Mouse (Mus musculus) E14TG2a.4 (cell line): Measurements from ENCODE around the gene Vps33b.
A peak's percentile ranks its signal among the peaks of the same experiment; 100 is the strongest.

ENCODE experiments used
- H3K27me3 ChIP-seq: 2 replicates; pipeline ENCODE4 v1.6.1; 2014; ENCODE audit warnings: low read length, control low read depth; ENCODE audit not compliant: insufficient read depth
- H3K36me3 ChIP-seq: 2 replicates; pipeline ENCODE4 v1.6.1; 2014; ENCODE audit warnings: low read length, control low read depth; ENCODE audit not compliant: insufficient read depth
- H3K4me1 ChIP-seq: replicated peaks from 2 replicates; pipeline ENCODE4 v1.6.1; 2014; ENCODE audit warnings: low read depth, low read length, control low read depth
- H3K4me3 ChIP-seq: replicated peaks from 2 replicates; pipeline ENCODE4 v1.5.1; 2014; ENCODE audit warnings: mild to moderate bottlenecking, low read length
- H3K9me3 ChIP-seq: 2 replicates; pipeline ENCODE4 v1.6.1; 2014; ENCODE audit warnings: low read length, control low read depth
- CTCF ChIP-seq: conservative IDR thresholded peaks from 2 replicates; pipeline ENCODE4 v1.5.1; 2014; ENCODE audit warnings: low read length
- NANOG ChIP-seq: IDR thresholded peaks from 2 replicates; pipeline ENCODE4 v1.6.1; 2014; ENCODE audit warnings: borderline replicate concordance, low read length, mixed read lengths
- POU5F1 ChIP-seq: IDR thresholded peaks from 2 replicates; pipeline ENCODE4 v1.6.1; 2014; ENCODE audit warnings: low read length, borderline replicate concordance

Vps33b gene

DNA sequence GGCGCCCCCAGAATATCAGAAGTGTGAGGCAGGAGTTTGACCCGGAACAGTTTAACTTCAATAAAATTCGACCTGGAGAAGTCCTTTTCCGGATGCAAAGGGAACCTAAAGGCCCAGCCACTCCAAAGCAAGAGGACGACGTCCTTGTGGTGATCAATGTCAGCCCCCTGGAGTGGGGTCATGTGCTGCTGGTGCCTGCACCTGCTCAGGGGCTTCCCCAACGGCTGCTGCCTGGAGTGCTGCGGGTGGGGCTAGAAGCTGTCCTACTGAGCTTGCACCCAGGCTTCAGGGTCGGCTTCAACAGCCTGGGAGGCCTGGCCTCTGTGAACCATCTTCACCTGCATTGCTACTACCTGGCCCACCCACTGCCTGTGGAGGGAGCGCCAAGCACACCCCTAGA, 30.9 kb upstream of the Vps33b start:
- TF ChIP-seq CTCF (no peak), POU5F1 (no peak), NANOG (no peak)
- peaks cover 59% of the 10 kb centered on the region for H3K36me3 ChIP-seq
- peaks cover 47% of the 10 kb centered on the region for H3K4me1 ChIP-seq
- no peaks in the 10 kb centered on the region for H3K27me3 ChIP-seq
- peak overlapping the region; percentile 65 for H3K4me3 ChIP-seq
- no peaks in the 10 kb centered on the region for H3K9me3 ChIP-seq

DNA sequence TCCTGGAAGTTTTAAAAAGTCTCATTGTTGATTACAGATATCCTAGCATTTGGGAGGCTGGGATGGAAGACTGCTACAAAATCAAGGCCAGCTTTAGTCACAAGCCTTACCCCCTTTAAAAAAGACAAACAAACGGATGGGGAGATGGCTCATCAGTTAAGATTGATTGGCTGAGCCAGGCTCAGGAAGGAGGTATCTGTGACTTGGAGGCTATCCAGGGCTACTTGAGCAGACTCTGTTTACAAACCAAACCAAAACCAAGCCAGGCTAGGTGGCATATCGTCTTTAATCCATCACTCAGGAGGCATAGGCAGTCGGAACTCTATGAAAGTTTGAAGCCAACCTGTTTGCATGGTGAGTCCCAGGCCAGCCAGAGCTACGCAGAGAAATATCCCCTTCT, 27.8 kb upstream of the Vps33b start:
- Histone ChIP-seq H3K4me1 (peaks cover 41% of the 10 kb centered on the region), H3K9me3 (no peaks in the 10 kb centered on the region), H3K4me3 (no peak overlapping the region), H3K36me3 (peaks cover 40% of the 10 kb centered on the region), H3K27me3 (no peaks in the 10 kb centered on the region)
- TF ChIP-seq CTCF (no peak), POU5F1 (no peak), NANOG (no peak)

GRCm38 (mm10) chr7:80244851-80245250, 24.6 kb upstream of the Vps33b start:
- Histone ChIP-seq H3K27me3 (no peaks in the 10 kb centered on the region; the same call in 1 of the 2 replicates), H3K4me3 (no peak overlapping the region), H3K4me1 (peaks cover 42% of the 10 kb centered on the region), H3K36me3 (peaks cover 19% of the 10 kb centered on the region), H3K9me3 (no peaks in the 10 kb centered on the region)
- no peak for TF ChIP-seq CTCF
- TF ChIP-seq POU5F1 = no peak
- no peak for TF ChIP-seq NANOG

DNA sequence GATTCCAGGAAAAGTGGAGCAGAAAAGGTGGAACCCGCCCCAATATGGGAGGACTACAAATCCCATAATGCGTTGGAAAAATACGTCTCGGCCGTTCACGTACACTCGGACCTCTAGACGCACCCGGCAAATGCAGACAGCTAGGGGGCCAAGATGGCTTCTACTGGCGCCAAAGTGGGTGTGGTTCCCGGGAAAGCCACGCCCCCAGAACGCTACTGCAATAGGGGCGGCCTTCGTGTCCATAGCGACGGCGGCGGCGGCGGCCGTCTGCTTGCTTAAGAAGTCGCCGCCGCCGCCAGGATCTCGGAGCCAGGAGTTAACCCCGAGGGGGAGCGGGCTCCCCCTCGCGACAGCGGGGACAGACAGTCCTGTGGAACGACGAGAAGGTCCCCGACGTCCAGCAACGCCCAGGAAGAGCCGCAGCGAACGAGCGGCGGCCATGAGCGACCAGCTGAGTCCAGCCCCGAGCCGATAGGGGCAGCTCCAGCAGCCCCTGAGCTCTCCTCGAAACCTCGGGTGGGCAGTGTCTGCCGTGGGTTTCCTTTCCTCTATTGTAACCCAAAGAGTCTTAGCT, 23.2 kb upstream of the Vps33b start, which contains the start of gene Ttll13:
TSS of gene Ttll13 (plus strand) at position 229 of the 574 bp plus-strand sequence.
- Histone ChIP-seq H3K4me3 (peak within 1 kb of the TSS; percentile 84), H3K36me3 (peaks cover 5% of the 10 kb centered on the region), H3K4me1 (peaks cover 48% of the 10 kb centered on the region), H3K9me3 (no peaks in the 10 kb centered on the region), H3K27me3 (no peaks in the 10 kb centered on the region; the same call in 1 of the 2 replicates)
- TF ChIP-seq POU5F1 = no peak
- no peak for TF ChIP-seq CTCF
- no peak for TF ChIP-seq NANOG

DNA sequence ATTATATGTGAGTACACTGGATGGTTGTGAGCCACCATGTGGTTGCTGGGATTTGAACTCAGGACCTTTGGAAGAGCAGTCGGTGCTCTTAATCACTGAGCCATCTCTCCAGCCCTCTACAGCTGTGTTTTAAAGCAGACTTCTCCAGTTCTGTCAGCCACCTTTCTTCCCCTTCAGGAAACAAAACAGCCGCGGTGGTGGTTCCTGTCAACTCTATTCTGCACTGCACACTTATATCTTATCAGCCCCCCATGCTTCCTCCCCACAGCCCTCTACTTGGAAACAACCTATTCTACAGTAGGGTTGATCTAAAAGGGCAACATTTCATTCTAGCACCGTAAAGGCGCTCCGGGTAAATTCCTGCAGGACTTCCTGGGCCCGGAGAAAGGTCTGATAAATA, 22.6 kb upstream of the Vps33b start:
- Histone ChIP-seq H3K4me3 (peak overlapping the region; percentile 84), H3K4me1 (peaks cover 47% of the 10 kb centered on the region)
- TF ChIP-seq POU5F1 (no peak), CTCF (no peak), NANOG (no peak)

DNA sequence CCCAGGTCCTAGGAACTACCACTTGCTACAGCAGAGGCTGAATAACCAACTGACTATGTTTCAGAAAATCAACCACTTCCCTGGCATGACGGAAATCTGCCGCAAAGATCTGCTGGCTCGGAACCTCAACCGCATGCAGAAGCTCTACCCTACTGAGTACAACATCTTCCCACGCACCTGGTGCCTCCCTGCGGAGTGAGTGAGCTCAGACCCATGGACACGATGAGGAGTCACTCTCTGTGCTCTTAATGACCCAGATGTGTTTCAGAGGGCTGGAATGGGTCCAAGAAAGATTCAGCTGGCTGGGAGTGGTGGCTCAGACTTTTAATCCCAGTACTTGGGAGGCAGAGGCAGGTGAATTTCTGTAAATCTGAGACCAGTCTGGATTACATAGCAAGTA, 17.0 kb upstream of the Vps33b start:
- no peaks in the 10 kb centered on the region for H3K9me3 ChIP-seq
- no peaks in the 10 kb centered on the region for H3K27me3 ChIP-seq
- no peak for TF ChIP-seq CTCF
- H3K4me3 ChIP-seq = no peak overlapping the region
- peaks cover 43% of the 10 kb centered on the region for H3K4me1 ChIP-seq
- no peaks in the 10 kb centered on the region for H3K36me3 ChIP-seq

More for the DNA sequence above, 22.6 kb upstream of the Vps33b start:
- Histone ChIP-seq H3K27me3 (no peaks in the 10 kb centered on the region; the same call in 1 of the 2 replicates), H3K36me3 (no peaks in the 10 kb centered on the region), H3K9me3 (no peaks in the 10 kb centered on the region)

GRCm38 (mm10) chr7:80252886-80253285, 16.6 kb upstream of the Vps33b start:
- H3K4me1 ChIP-seq = peaks cover 43% of the 10 kb centered on the region
- TF ChIP-seq POU5F1 (no peak), NANOG (no peak), CTCF (no peak)

GRCm38 (mm10) chr7:80255981-80256380, 13.5 kb upstream of the Vps33b start:
- no peak for TF ChIP-seq NANOG
- no peak; the same call in 1 of the 2 replicates for TF ChIP-seq CTCF
- TF ChIP-seq POU5F1 = no peak
- Histone ChIP-seq H3K4me1 (peaks cover 51% of the 10 kb centered on the region), H3K36me3 (no peaks in the 10 kb centered on the region), H3K9me3 (no peaks in the 10 kb centered on the region), H3K4me3 (no peak overlapping the region), H3K27me3 (no peaks in the 10 kb centered on the region)

More at GRCm38 (mm10) chr7:80252886-80253285, 16.6 kb upstream of the Vps33b start:
- H3K9me3 ChIP-seq = no peaks in the 10 kb centered on the region
- H3K36me3 ChIP-seq = no peaks in the 10 kb centered on the region
- H3K4me3 ChIP-seq = no peak overlapping the region
- no peaks in the 10 kb centered on the region for H3K27me3 ChIP-seq

GRCm38 (mm10) chr7:80257706-80258105, 11.7 kb upstream of the Vps33b start:
- Histone ChIP-seq H3K9me3 (no peaks in the 10 kb centered on the region), H3K36me3 (no peaks in the 10 kb centered on the region), H3K27me3 (no peaks in the 10 kb centered on the region), H3K4me3 (peak overlapping the region; percentile 37; the same call in 1 of the 2 replicates), H3K4me1 (peaks cover 50% of the 10 kb centered on the region)
- TF ChIP-seq NANOG = no peak
